Mouse (Mus musculus) ES-Bruce4 (cell line): ENCODE data around the gene Dbndd2.

ENCODE experiments used
- CTCF ChIP-seq: IDR thresholded peaks from one replicate; pipeline ENCODE4 v1.8.1; 2011; ENCODE audit warnings: low read depth, low read length
- EP300 ChIP-seq: IDR thresholded peaks from 2 replicates; pipeline ENCODE4 v1.6.1; 2011; ENCODE audit warnings: low read depth, low read length; ENCODE audit not compliant: insufficient read depth
- POLR2A ChIP-seq: IDR thresholded peaks from one replicate; pipeline ENCODE4 v1.8.1; 2011; ENCODE audit warnings: low read length; ENCODE audit not compliant: insufficient read depth

DNA sequence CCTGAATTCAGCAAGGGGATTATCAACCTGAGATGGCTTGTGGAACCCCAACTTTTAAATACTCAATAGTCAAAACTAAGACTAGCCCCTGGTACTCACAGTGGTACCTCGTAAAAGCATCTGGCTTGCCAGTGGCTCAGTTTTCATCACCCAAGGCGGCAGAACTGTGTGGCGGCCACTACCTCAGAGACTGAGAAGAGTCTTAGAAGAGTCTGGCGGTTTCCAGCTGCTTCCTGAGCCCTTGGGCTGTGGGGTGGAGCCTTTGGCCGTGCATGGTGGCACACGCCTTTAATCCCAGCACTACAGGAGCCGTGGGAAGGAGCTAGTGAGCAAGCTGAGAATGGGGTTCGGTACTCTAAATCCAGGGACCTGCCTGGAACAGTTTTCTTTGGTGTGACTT lies 36.4 kb downstream of the Dbndd2 start:
- TF ChIP-seq POLR2A (no peak), CTCF (no peak), EP300 (no peak)
